Mouse (Mus musculus) thymus, postnatal 10 days (tissue): ENCODE results near the gene Pip5k1b.

ENCODE experiments used
- DNase-seq, 2 experiments: peaks; one replicate each; pipeline ENCODE4 v3.0.0; 2021; ENCODE audit warnings: low spot score in 2 of 2

Pip5k1b gene

GRCm38 (mm10) chr19:24476461-24476860 lies 79.2 kb downstream of the Pip5k1b start:
- DNase-seq = peak; percentile 41 to 42

- DNase-seq = no peak
Observed at GRCm38 (mm10) chr19:24475281-24475680, 80.4 kb downstream of the Pip5k1b start.

- DNase-seq = no peak
Observed at GRCm38 (mm10) chr19:24472512-24472911, 83.2 kb downstream of the Pip5k1b start.

- DNase-seq = no peak
Observed at GRCm38 (mm10) chr19:24471538-24471937, 84.1 kb downstream of the Pip5k1b start.

GRCm38 (mm10) chr19:24469216-24469615 lies 86.5 kb downstream of the Pip5k1b start:
- no peak for DNase-seq

- DNase-seq = no peak
Observed at GRCm38 (mm10) chr19:24468616-24469015, 87.1 kb downstream of the Pip5k1b start.

- DNase-seq = no peak
Observed at GRCm38 (mm10) chr19:24463011-24463410, 92.7 kb downstream of the Pip5k1b start.

GRCm38 (mm10) chr19:24456591-24457231 lies 99.0 kb downstream of the Pip5k1b start:
- no peak for DNase-seq

- no peak for DNase-seq
Observed at GRCm38 (mm10) chr19:24455249-24455960, 100.3 kb downstream of the Pip5k1b start.

- DNase-seq = no peak
Observed at GRCm38 (mm10) chr19:24454451-24454850, 101.2 kb downstream of the Pip5k1b start.

- DNase-seq = no peak
Observed at GRCm38 (mm10) chr19:24453379-24453778, 102.3 kb downstream of the Pip5k1b start.

GRCm38 (mm10) chr19:24452441-24452898 lies 103.2 kb downstream of the Pip5k1b start:
- DNase-seq = no peak

- no peak for DNase-seq
Observed at GRCm38 (mm10) chr19:24451626-24452025, 104.0 kb downstream of the Pip5k1b start.

GRCm38 (mm10) chr19:24450740-24451139 lies 104.9 kb downstream of the Pip5k1b start:
- DNase-seq = no peak

GRCm38 (mm10) chr19:24444322-24444721 lies 111.3 kb downstream of the Pip5k1b start:
- no peak for DNase-seq

GRCm38 (mm10) chr19:24439715-24440114 lies 116.0 kb downstream of the Pip5k1b start:
- no peak for DNase-seq

GRCm38 (mm10) chr19:24434291-24434690 lies 121.4 kb downstream of the Pip5k1b start:
- no peak for DNase-seq

- DNase-seq = no peak
Observed at GRCm38 (mm10) chr19:24432447-24432846, 123.2 kb downstream of the Pip5k1b start.

GRCm38 (mm10) chr19:24431381-24431780 lies 124.3 kb downstream of the Pip5k1b start:
- no peak for DNase-seq

GRCm38 (mm10) chr19:24428011-24428410 lies 127.7 kb downstream of the Pip5k1b start:
- DNase-seq = no peak

- no peak for DNase-seq
Observed at GRCm38 (mm10) chr19:24427258-24427657, 128.4 kb downstream of the Pip5k1b start.

GRCm38 (mm10) chr19:24426759-24427181 lies 128.9 kb downstream of the Pip5k1b start:
- DNase-seq = no peak

- no peak for DNase-seq
Observed at GRCm38 (mm10) chr19:24418030-24418429, 137.6 kb downstream of the Pip5k1b start.
